ENCODE assay signal across 8 mouse cellular contexts in the genomic region with DNA sequence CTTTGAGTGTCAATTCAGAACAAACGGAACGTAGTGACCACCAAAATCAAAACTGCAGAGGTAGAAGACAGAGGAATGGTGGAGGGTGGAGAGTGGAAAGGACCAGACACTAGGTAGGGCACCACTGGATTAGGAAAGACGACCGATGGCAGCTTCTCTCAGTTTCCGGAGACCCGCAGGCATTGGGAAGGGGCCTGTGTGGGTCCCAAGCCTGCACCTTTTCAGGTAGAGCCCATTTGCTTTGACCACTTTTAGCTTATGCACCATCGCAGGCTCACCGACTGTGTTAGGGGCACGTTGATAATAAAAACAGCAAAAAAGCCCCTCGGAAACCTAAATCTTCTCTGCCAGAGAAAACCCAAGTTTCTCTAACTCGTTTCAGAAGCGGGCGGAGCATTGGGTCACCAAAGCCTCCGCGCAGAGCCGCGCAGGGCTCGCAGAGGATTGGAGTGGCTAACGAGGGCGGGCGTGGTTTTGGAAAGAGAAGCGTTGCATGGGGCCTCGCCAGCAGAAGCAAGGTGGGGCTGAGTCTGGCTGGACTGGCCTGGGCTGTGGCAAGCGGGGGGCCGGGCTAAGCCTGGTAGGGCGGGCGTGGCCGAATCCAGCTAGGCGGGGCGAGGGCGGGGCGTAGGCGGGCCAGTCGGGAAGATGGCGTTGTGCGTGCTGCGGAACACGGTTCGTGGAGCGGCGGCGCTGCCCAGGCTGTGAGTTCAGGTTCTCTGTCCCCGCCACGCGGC. TPM values are rescaled to one million over a fixed set of nuclear protein-coding genes. Genes with fewer than 3 reads are reported as not detected.
DNase-seq lines count a peak whose midpoint lies in the region; ATAC-seq lines count a peak whose summit lies in the region.

A gene (plus strand): TSS at position 627 of the 737 bp plus-strand sequence.

- no peaks in the 10 kb centered on the region for H3K27me3 ChIP-seq in embryonic facial prominence, embryonic 13.5 days
- H3K27me3 ChIP-seq in limb, embryonic 13.5 days = peaks cover 45% of the 10 kb centered on the region
- no peaks in the 10 kb centered on the region for H3K27me3 ChIP-seq in midbrain, embryonic 16.5 days (ENCODE audit: control insufficient read depth, insufficient read depth, low read depth, low read length)

- peak within 1 kb of the TSS; percentile 66 for H3K4me3 ChIP-seq in embryonic facial prominence, embryonic 13.5 days
- peak within 1 kb of the TSS; percentile 72 for H3K4me3 ChIP-seq in limb, embryonic 13.5 days
- H3K4me3 ChIP-seq in midbrain, embryonic 16.5 days (ENCODE audit: low read depth, low read length) = peak within 1 kb of the TSS; percentile 75

- peak; percentile 98 for ATAC-seq in embryonic facial prominence, embryonic 13.5 days (ENCODE audit: insufficient number of reproducible peaks, insufficient read depth, low FRiP score, low TSS enrichment, low read depth)
- ATAC-seq in limb, embryonic 13.5 days (ENCODE audit: low FRiP score, low read depth) = peak; percentile 98
- peak; percentile 96 for ATAC-seq in midbrain, embryonic 16.5 days

- WGBS in embryonic facial prominence, embryonic 13.5 days = 3% methylated on average over 45 of the region's 45 CpGs
- WGBS in limb, embryonic 13.5 days = 3% methylated on average over 45 of the region's 45 CpGs
- WGBS in midbrain, embryonic 16.5 days = 3% methylated on average over 45 of the region's 45 CpGs

- no peaks in the 10 kb centered on the region for H3K36me3 ChIP-seq in embryonic facial prominence, embryonic 13.5 days
- H3K36me3 ChIP-seq in limb, embryonic 13.5 days = no peaks in the 10 kb centered on the region
- no peaks in the 10 kb centered on the region for H3K36me3 ChIP-seq in midbrain, embryonic 16.5 days (ENCODE audit: control insufficient read depth, insufficient read depth, low read length)

- H3K9ac ChIP-seq in embryonic facial prominence, embryonic 13.5 days = peak within 1 kb of the TSS; percentile 76
- peak within 1 kb of the TSS; percentile 73 for H3K9ac ChIP-seq in limb, embryonic 13.5 days
- peak within 1 kb of the TSS; percentile 75 for H3K9ac ChIP-seq in midbrain, embryonic 16.5 days (ENCODE audit: low read depth, low read length)

- H3K4me2 ChIP-seq in embryonic facial prominence, embryonic 13.5 days = peak within 1 kb of the TSS; percentile 65
- H3K4me2 ChIP-seq in limb, embryonic 13.5 days (replicated peaks) = peak within 1 kb of the TSS; percentile 73
- peak within 1 kb of the TSS; percentile 84 for H3K4me2 ChIP-seq in midbrain, embryonic 16.5 days (ENCODE audit: low read length)

- H3K9me3 ChIP-seq in embryonic facial prominence, embryonic 13.5 days = no peaks in the 10 kb centered on the region
- peaks cover 3% of the 10 kb centered on the region; the same call in 1 of the 2 replicates for H3K9me3 ChIP-seq in limb, embryonic 13.5 days
- H3K9me3 ChIP-seq in midbrain, embryonic 16.5 days (replicated peaks; ENCODE audit: control insufficient read depth, low read length, poor library complexity, severe bottlenecking) = no peaks in the 10 kb centered on the region

- 0 out of 2 replicates have a peak, but pooled peaks cover 4% of the 10 kb centered on the region for H3K4me1 ChIP-seq in embryonic facial prominence, embryonic 13.5 days
- H3K4me1 ChIP-seq in limb, embryonic 13.5 days = peaks cover 5% of the 10 kb centered on the region; the same call in 1 of the 2 replicates
- H3K4me1 ChIP-seq in midbrain, embryonic 16.5 days (ENCODE audit: control insufficient read depth, insufficient read depth, low read length) = no peaks in the 10 kb centered on the region

- peak; percentile 93 for DNase-seq in 3134 (ENCODE audit: extremely low read depth, insufficient read length, low spot score)
- DNase-seq in adrenal gland, postnatal 36 days = peak; percentile 99
- peak; percentile 98 for DNase-seq in heart, adult 18-20 months
- peak; percentile 96 to 98 for DNase-seq in kidney, adult 8-10 months
- peak; percentile 96 to 98 for DNase-seq in spleen, postnatal 10 days (ENCODE audit: low spot score in 2 of 2)

- peak within 1 kb of the TSS; percentile 66 for H3K27ac ChIP-seq in embryonic facial prominence, embryonic 13.5 days
- no peak within 1 kb of the TSS for H3K27ac ChIP-seq in limb, embryonic 13.5 days
- peak within 1 kb of the TSS; percentile 18; the same call in 1 of the 2 replicates for H3K27ac ChIP-seq in midbrain, embryonic 16.5 days (ENCODE audit: low read length)

RNA-seq across cellular contexts. Expression of the gene that starts here (rescaled TPM):
- total RNA-seq in adrenal gland, postnatal 36 days (2021) = 10 to 100 TPM; 82.2 to 85.6 TPM
- 19.9 and 20.7 TPM in 2 replicates for polyA plus RNA-seq in embryonic facial prominence, embryonic 13.5 days (2015; fragmentation: Nextera tagmentation; extraction: Ambion mirVana)
- total RNA-seq in heart, adult 18-20 months (2021) = 100 to 1,000 TPM; 131 to 137 TPM
- polyA plus RNA-seq in limb, embryonic 13.5 days (2015; fragmentation: Nextera tagmentation; extraction: Ambion mirVana) = 13.6 and 15.9 TPM in 2 replicates
- polyA plus RNA-seq in midbrain, embryonic 16.5 days (2015; fragmentation: Nextera tagmentation; extraction: Ambion mirVana) = 17.2 and 29.7 TPM in 2 replicates
